Mouse (Mus musculus) heart, postnatal 0 days (tissue): ENCODE results near the gene Nos3.

Experiments
- CTCF ChIP-seq: IDR thresholded peaks from 2 replicates; pipeline ENCODE4 v1.5.1; 2016; ENCODE audit warnings: antibody characterized with exemption, control low read depth, low read depth
- EP300 ChIP-seq: IDR thresholded peaks from 2 replicates; pipeline ENCODE4 v1.6.1; 2016; ENCODE audit warnings: antibody characterized with exemption, low read depth

DNA sequence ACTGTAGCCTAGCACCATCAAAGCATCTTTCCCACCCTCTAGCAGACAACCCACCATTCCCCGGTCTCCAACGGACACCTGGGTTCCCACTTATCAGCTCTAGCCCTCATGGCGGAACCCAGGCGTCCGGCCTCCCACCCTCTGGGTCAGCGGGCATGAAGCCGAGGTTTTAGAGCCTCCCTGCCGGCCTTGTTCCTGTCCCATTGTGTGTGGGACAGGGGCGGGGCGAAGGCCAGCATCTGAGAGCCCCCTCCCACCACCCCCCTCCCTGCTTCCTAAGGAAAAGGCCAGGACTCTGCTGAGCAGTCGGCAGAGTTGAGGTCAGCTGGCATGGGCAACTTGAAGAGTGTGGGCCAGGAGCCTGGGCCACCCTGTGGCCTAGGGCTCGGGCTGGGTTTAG, at the start of gene Nos3:
- no peak for TF ChIP-seq CTCF
- TF ChIP-seq EP300: peak; percentile 73
